Mouse (Mus musculus) gastrocnemius, postnatal 4 days (tissue): ENCODE results near the gene Gpr3. TPM values are rescaled to one million over a fixed set of nuclear protein-coding genes. Genes with fewer than 3 reads are reported as not detected.

Source experiments
- DNase-seq, 2 experiments: peaks; one replicate each; pipeline ENCODE4 v3.0.0; 2021 to 2022; ENCODE audit warnings: low spot score in 2 of 2, mixed read lengths in 2 of 2
- microRNA-seq: library from miRNA; unstranded; fragments of <30 nt; microRNA quantifications from one replicate; pipeline ENCODE4 v1.2.0, GENCODE M21; 2021
- total RNA-seq, 2 experiments: library from RNA; stranded (reverse); gene quantifications; 2 replicates each; pipeline ENCODE4 v1.2.3; 2021

Gene Gpr3
- total RNA-seq, 2 experiments from 2014 or later, result not detected

DNA sequence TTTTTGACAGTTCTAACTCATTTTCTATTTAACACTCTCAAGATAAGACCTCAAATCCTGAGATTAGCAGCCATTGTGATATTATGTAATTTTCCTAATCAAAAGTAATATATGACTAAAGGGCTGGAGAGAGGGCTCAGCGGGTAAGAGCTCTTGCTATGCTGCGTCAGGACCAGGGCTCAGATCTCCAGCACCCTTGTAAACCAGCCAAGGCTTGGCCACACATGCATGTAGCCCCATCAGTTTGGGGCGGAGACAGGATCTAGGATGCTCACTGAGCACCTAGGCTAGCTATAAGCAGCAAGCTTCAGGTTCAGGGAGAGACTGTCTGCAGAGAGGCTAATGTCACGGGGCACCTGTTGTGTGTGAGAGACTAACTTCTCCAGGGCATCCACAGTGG, 39.9 kb downstream of the Gpr3 start:
- no peak for DNase-seq

DNA sequence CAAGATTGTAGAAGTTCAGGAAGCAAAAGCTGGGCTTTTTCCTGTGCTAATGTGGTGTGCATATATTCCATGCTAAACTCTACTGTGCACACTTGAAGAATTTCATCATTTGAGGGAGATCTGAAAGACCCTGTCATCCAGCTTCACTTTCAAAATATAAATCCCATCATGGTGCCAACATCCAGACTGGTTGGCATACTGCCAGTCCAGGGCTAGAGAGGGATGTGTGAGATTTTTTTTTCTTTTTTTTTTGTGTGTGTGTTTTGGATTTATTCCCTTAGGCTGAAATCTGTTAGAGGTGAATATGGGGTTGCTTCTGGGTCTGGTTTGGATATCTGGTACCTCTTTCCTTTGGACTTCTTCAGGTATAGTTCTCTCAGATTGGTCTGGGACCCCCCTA, 41.7 kb downstream of the Gpr3 start:
- DNase-seq, result no peak

DNA sequence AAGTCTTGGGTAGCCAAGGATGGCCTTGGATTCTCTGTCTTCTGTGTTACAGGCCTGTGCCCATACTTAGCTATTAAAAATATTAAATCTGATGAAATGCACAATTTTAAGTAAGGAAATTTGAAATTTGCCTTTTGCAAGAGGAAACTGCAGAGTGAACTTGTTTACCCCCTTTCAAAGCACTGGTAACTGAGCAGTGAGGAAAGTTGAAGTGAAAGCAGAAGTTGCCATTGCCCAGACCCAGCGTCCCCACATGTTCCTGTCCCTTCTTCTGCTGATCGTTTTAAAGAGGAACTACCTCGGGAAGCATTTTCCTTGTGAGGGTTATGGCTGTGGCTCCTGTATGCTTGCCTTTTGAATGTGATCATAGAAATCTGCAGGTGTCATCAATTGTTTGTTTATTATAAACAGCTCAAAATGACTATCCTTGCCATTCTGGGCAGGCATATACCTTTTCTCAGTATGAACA, 42.2 kb downstream of the Gpr3 start:
- no peak for DNase-seq

DNA sequence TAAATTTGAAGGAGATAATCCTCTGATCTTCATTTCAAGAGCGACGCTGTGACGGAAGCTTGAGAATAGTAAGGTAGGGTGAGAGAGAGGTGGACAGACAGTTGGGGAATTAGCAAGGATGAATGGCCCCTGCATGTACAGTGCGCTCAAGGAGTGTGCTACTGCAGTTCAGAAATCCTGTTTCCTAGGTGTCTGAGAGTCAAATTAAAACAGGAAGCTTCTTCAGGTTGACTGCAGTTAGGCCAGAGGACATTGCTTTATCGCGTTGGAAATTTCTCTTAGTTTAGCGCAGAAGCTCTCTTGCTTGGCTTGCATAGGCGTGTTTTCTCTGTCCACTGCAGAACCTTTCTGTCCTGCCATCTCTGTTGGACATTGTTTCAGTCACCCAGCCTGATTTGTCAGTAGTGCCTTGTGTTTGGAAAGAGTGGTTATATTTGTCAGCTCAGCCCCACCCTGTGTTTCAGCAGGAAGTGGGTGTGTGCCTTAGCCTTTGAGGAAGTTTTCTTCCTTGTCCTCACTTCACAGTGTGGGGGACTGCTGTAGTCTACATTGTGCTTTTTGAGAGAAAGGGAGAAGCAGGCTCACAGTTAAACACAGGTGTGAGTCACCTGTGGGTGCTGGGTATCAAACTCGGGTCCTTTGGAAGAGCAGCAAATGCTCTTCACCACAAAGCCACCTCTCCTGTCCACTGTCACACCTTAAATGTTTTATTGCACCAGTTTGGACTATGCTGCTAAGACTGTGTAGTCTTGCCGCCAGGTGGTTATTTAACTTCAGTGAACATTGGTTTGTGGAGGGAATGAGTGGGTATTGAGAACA, 42.9 kb downstream of the Gpr3 start:
- DNase-seq, result no peak

DNA sequence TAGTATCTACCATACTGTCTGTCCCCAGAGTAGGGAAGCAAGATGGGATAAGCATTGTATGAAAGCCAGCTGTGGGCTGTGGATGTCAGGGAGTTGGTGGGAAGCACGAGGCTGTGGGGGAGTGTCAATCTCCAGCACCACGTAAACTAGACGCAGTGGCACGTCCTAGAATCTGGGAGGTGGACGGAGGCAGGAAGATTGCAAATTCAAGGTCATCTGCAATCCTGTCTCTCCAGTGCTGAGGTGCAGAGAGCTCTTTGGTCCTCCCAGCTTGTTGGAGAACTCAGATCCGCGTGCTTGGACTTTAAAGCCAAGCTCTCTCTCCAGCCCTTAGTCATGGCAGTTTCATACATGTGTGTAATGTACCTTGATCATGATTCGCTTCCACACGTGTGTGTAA, 45.6 kb downstream of the Gpr3 start:
- DNase-seq, result no peak

DNA sequence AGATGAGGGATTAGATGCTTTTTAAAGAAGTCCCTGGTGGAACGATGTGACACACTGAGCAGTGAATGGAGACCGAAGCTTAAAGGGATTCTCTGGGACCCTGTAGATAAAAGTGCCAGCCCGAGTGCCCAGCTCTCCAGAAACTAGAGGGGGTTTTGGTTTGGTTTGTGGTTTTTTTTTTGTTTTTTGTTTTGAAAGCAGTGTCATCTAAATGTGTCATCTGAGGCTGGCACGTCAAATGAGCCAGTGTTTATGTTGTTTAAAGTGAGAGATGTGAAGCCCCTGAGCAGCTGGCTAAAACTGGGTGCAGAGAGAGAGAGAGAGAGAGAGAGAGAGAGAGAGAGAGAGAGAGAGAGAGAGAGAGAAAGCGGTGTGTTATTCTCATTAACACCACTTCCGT, 50.1 kb downstream of the Gpr3 start:
- no peak for DNase-seq

DNA sequence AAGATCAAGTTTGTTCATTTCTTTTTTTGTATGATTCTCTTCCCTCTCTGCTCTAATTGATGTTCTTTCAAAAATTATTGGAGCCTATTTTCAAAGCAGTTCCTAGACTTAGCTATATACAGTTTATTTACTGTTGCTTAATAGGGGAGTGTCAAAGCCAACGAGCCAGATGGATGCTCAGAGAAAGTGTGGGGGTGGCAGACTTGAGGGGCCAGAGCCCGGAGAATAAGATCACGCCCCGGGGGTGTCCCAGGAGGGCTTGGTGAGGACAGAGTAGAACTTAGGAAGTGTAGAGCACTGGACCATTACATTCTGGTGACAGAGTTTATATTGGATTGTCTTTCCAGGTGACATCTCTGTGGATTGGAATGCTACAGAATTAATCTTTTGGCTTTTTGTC, 51.5 kb downstream of the Gpr3 start:
- DNase-seq, result no peak

DNA sequence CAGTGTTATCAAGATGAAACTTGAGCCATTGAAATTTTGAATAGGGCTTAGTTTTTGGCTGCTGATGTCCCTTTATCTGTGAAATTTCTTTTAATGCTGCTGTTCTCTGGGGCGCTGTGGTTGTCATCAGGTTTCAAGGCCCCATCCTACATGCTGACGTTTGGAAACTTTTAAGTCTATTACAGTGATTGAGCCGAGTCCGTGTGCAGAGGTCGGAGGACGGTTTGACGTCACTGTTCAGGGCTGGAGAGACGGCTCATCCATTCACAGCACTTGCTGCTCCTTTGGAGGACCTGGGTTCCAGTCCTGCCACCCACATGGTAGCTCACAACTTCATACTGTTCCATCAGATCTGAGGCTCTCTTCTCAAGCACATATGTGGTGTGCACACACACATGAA, 52.1 kb downstream of the Gpr3 start:
- DNase-seq, result no peak

DNA sequence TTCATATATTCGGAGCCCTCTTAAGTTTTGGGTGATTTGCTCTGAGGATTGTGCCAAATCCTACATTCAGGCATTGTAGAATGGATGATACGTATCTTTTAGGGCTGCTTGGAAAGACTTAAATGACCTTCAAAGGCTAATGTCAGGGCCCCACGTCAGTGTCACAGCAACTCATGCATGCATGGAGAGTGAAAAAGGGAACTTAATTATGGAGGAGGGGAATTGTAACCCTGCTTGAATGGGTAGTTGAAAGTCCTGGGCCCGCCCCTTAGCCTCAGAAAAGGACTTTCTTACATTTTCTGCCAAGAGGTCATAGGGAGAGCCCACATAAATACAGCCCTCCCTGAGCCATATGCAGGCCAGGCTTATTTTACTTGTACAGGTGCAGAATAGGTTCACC, 52.7 kb downstream of the Gpr3 start:
- no peak for DNase-seq

Small RNA genes within 50 kb of the gene (microRNA-seq; reads per million reads assigned to microRNA genes)
- gene Mir7017, result 1.1 reads per million

Other genes starting within 250 kb of the Gpr3 start
- gene Fgr, start 238.4 kb downstream of the Gpr3 start, total RNA-seq, result under 1 TPM; 0.47 to 0.78 TPM
- gene Ahdc1, start 201.3 kb downstream of the Gpr3 start, total RNA-seq, result 100 to 1,000 TPM; 107 to 112 TPM
- 100 to 1,000 TPM; 110 TPM for gene Wasf2, start 82.0 kb downstream of the Gpr3 start, total RNA-seq
- under 1 TPM in 1 of 2 experiments, not detected in 1; 0.74 TPM for gene Cd164l2, start 405 bp downstream of the Gpr3 start, total RNA-seq
- gene Map3k6, start 28.3 kb upstream of the Gpr3 start, total RNA-seq, result 1 to 10 TPM; 2.3 to 2.6 TPM
- gene Sytl1, start 50.6 kb upstream of the Gpr3 start, total RNA-seq, result 1 to 10 TPM; 1.0 TPM
- gene Tmem222, start 65.3 kb upstream of the Gpr3 start, total RNA-seq, result 10 to 100 TPM; 28.7 to 29.1 TPM
- gene Wdtc1, start 140.9 kb upstream of the Gpr3 start, total RNA-seq, result 10 to 100 TPM; 43.1 to 45.0 TPM
- gene Slc9a1, start 157.2 kb upstream of the Gpr3 start, total RNA-seq, result 10 to 100 TPM; 24.1 to 24.4 TPM